Mouse (Mus musculus): ENCODE measurements at regions not wholly inside any gene's neighbourhood (a gene's known extent, or its start where the extent isn't known, plus 50 kb on each side); places are given as distances from the start of the nearest gene placed in this dataset.

GRCm38 (mm10) chr8:92302694-92303093 is 54.7 kb upstream of the Irx5 start:
- no peak for DNase-seq

GRCm38 (mm10) chr8:92301029-92301428 is 56.4 kb upstream of the Irx5 start:
- no peak for DNase-seq

GRCm38 (mm10) chr8:92286841-92287811 is 70.3 kb upstream of the Irx5 start:
- no peak for DNase-seq

- no peak for DNase-seq
These were observed 81.7 kb upstream of the Irx5 start for GRCm38 (mm10) chr8:92275755-92276154.

- no peak for DNase-seq
These were observed 84.7 kb upstream of the Irx5 start for GRCm38 (mm10) chr8:92272726-92273125.

GRCm38 (mm10) chr8:92272073-92272472 is 85.4 kb upstream of the Irx5 start:
- no peak for DNase-seq

GRCm38 (mm10) chr8:92270636-92271035 is 86.8 kb upstream of the Irx5 start:
- DNase-seq: no peak

- DNase-seq: no peak
These were observed 90.0 kb upstream of the Irx5 start for GRCm38 (mm10) chr8:92267415-92267814.

GRCm38 (mm10) chr8:92260056-92260455 is 97.4 kb upstream of the Irx5 start:
- no peak for DNase-seq

- no peak for DNase-seq
These were observed 99.2 kb upstream of the Irx5 start for GRCm38 (mm10) chr8:92258258-92258657.

GRCm38 (mm10) chr8:92252597-92253375 is 104.6 kb upstream of the Irx5 start:
- peak; percentile 1 for DNase-seq

GRCm38 (mm10) chr8:92246301-92246700 is 111.1 kb upstream of the Irx5 start:
- DNase-seq: no peak

GRCm38 (mm10) chr8:92240686-92241275 is 116.6 kb upstream of the Irx5 start:
- no peak for DNase-seq

GRCm38 (mm10) chr8:92231326-92232225 is 125.8 kb upstream of the Irx5 start:
- DNase-seq: no peak

GRCm38 (mm10) chr8:92229526-92229925 is 127.9 kb upstream of the Irx5 start:
- no peak for DNase-seq

- DNase-seq: no peak
These were observed 132.5 kb upstream of the Irx5 start for GRCm38 (mm10) chr8:92224929-92225328.

- DNase-seq: no peak
These were observed 134.4 kb upstream of the Irx5 start for GRCm38 (mm10) chr8:92222992-92223391.

- DNase-seq: no peak
These were observed 138.1 kb upstream of the Irx5 start for GRCm38 (mm10) chr8:92219181-92219890.

- no peak for DNase-seq
These were observed 139.9 kb upstream of the Irx5 start for GRCm38 (mm10) chr8:92217521-92217920.

- no peak for DNase-seq
These were observed 141.2 kb upstream of the Irx5 start for GRCm38 (mm10) chr8:92216176-92216575.

GRCm38 (mm10) chr8:92212786-92213535 is 144.5 kb upstream of the Irx5 start:
- DNase-seq: no peak

Data from lung, postnatal 14 days (tissue).